Mouse (Mus musculus): ENCODE results near the gene Lrrc61. TPM values are rescaled to one million over a fixed set of nuclear protein-coding genes. Genes with fewer than 3 reads are reported as not detected.

Gene Lrrc61
- total RNA-seq, 2 experiments from 2014 or later, result 42.8 to 43.5 TPM

Other genes with a start within 250 kb of the Lrrc61 start
- gene Krba1, start 159.2 kb upstream of the Lrrc61 start, total RNA-seq (2021), result 10 to 100 TPM; 47.5 to 50.8 TPM
- gene Zfp467, start 109.0 kb upstream of the Lrrc61 start, total RNA-seq (2021), result 10 to 100 TPM; 64.1 to 64.7 TPM
- gene Sspo, start 106.6 kb upstream of the Lrrc61 start, total RNA-seq (2021), result 1 to 10 TPM; 2.6 to 4.0 TPM
- gene Atp6v0e2, start 17.2 kb upstream of the Lrrc61 start, total RNA-seq (2021), result 10 to 100 TPM; 55.8 to 57.0 TPM
- gene Rarres2, start 18.0 kb downstream of the Lrrc61 start, total RNA-seq (2021), result 100 to 1,000 TPM in 1 of 2 experiments, 10 to 100 TPM in 1; 82.0 to 161 TPM
- not detected for gene Gm45021, start 34.8 kb downstream of the Lrrc61 start, total RNA-seq (2021)
- 10 to 100 TPM; 59.7 to 61.5 TPM for gene Repin1, start 39.1 kb downstream of the Lrrc61 start, total RNA-seq (2021)
- 1 to 10 TPM in 1 of 2 experiments, not detected in 1; 2.0 TPM for gene Gm44965, start 39.1 kb downstream of the Lrrc61 start, total RNA-seq (2021)
- 10 to 100 TPM in 1 of 2 experiments, 1 to 10 TPM in 1; 7.8 to 10.0 TPM for gene Zfp775, start 47.3 kb downstream of the Lrrc61 start, total RNA-seq (2021)
- 1 to 10 TPM; 2.1 to 3.3 TPM for gene AI854703, start 72.0 kb downstream of the Lrrc61 start, total RNA-seq (2021)
- 10 to 100 TPM; 10.8 to 12.0 TPM for gene Gimap8, start 92.4 kb downstream of the Lrrc61 start, total RNA-seq (2021)
- gene Gimap9, start 121.3 kb downstream of the Lrrc61 start, total RNA-seq (2021), result 1 to 10 TPM; 7.2 to 9.3 TPM
- gene Gimap4, start 129.8 kb downstream of the Lrrc61 start, total RNA-seq (2021), result 10 to 100 TPM; 40.8 to 48.9 TPM
- gene Gimap6, start 153.4 kb downstream of the Lrrc61 start, total RNA-seq (2021), result 10 to 100 TPM; 70.3 to 72.9 TPM
- 1 to 10 TPM; 2.8 to 6.3 TPM for gene Gm28053, start 163.8 kb downstream of the Lrrc61 start, total RNA-seq (2021)
- not detected for gene Gimap7, start 163.8 kb downstream of the Lrrc61 start, total RNA-seq (2021)
- gene Gimap1, start 184.3 kb downstream of the Lrrc61 start, total RNA-seq (2021), result 10 to 100 TPM; 16.3 to 18.0 TPM
- 10 to 100 TPM; 19.9 to 24.1 TPM for gene Gimap5, start 191.4 kb downstream of the Lrrc61 start, total RNA-seq (2021)
- gene Gimap3, start 216.1 kb downstream of the Lrrc61 start, total RNA-seq (2021), result 1 to 10 TPM in 1 of 2 experiments, under 1 TPM in 1; 0.81 to 1.2 TPM

Measured in adrenal gland, postnatal 4 days (tissue).